Mouse (Mus musculus) forebrain, postnatal 0 days (tissue): ENCODE measurements around the gene Ttc1. TPM values are rescaled to one million over a fixed set of nuclear protein-coding genes. Genes with fewer than 3 reads are reported as not detected.

Source experiments
- ATAC-seq: fragments of 200-750 bp; cut with Nextera tagmentation; 2 replicates; pipeline ENCODE4 v1.8.0; 2017; ENCODE audit warnings: mild to moderate bottlenecking, moderate library complexity
- DNase-seq: peaks from one replicate; pipeline ENCODE4 v3.0.0-alpha.2; 2015
- H3K27ac ChIP-seq: fragments of 300-500 bp; sonication (generic); 2 replicates; pipeline ENCODE4 v1.5.1; 2014; ENCODE audit warnings: low read depth, mild to moderate bottlenecking, antibody characterized with exemption, low read length, moderate library complexity, mixed read lengths
- H3K27me3 ChIP-seq: fragments of 300-500 bp; sonication (generic); 2 replicates; pipeline ENCODE4 v1.6.1; 2014; ENCODE audit warnings: mild to moderate bottlenecking, low read length, mixed read lengths; ENCODE audit not compliant: insufficient read depth
- H3K36me3 ChIP-seq: fragments of 300-500 bp; sonication (generic); 2 replicates; pipeline ENCODE4 v1.6.1; 2014; ENCODE audit warnings: mild to moderate bottlenecking, moderate library complexity; ENCODE audit not compliant: insufficient read depth
- H3K4me1 ChIP-seq: fragments of 300-500 bp; sonication (generic); 2 replicates; pipeline ENCODE4 v1.6.1; 2014; ENCODE audit warnings: antibody characterized with exemption; ENCODE audit not compliant: insufficient read depth
- H3K4me2 ChIP-seq: fragments of 300-500 bp; sonication (generic); 2 replicates; pipeline ENCODE4 v1.6.1; 2014; ENCODE audit warnings: low read depth, mild to moderate bottlenecking, moderate library complexity
- H3K4me3 ChIP-seq: fragments of 300-500 bp; sonication (generic); 2 replicates; pipeline ENCODE4 v1.5.1; 2014; ENCODE audit warnings: low read depth, low read length, mixed read lengths
- H3K9ac ChIP-seq: fragments of 300-500 bp; sonication (generic); 2 replicates; pipeline ENCODE4 v1.6.1; 2014; ENCODE audit warnings: mild to moderate bottlenecking
- H3K9me3 ChIP-seq: fragments of 300-500 bp; sonication (generic); 2 replicates; pipeline ENCODE4 v1.6.1; 2016; ENCODE audit warnings: low read length
- CTCF ChIP-seq: sonication (generic); IDR thresholded peaks from 2 replicates; pipeline ENCODE4 v1.5.1; 2016; ENCODE audit warnings: antibody characterized with exemption, control low read depth, low read depth
- WGBS: fragments of 180-500 bp; shearing (Covaris S2); extraction: QIAGEN DNeasy Blood & Tissue Kit; methylation state at CpG from one replicate; pipeline ENCODE4 v1.1.7; 2014; 5-methylcytosine and 5-hydroxymethylcytosine counted together
- polyA plus RNA-seq: library from polyadenylated mRNA; unstranded; fragments of >200 nt; fragmentation: Nextera tagmentation; extraction: Ambion mirVana; gene quantifications from 2 replicates; pipeline ENCODE4 v1.2.1, GENCODE M21; 2015
- total RNA-seq: library from RNA; depleted of rRNA; stranded (reverse); fragments of >200 nt; gene quantifications from 2 replicates; pipeline ENCODE4 v1.2.3, GENCODE M21; 2014

Ttc1 gene
- total and polyA plus RNA-seq, 2 experiments from 2014 or later, result 38.6 to 76.9 TPM

- H3K9ac ChIP-seq, result no peak overlapping the region
- no peak overlapping the region for H3K4me2 ChIP-seq
- WGBS, result 86% methylated on average over 10 of the region's 10 CpGs
- ATAC-seq (no peak), DNase-seq (no peak)
- H3K4me1 ChIP-seq, result no peaks in the 10 kb centered on the region
- H3K27ac ChIP-seq, result no peak overlapping the region
- no peak overlapping the region for H3K4me3 ChIP-seq
- H3K36me3 ChIP-seq, result peaks cover 31% of the 10 kb centered on the region
- no peaks in the 10 kb centered on the region for H3K9me3 ChIP-seq
- H3K27me3 ChIP-seq, result no peaks in the 10 kb centered on the region
- TF ChIP-seq CTCF, result no peak
Measured at GRCm38 (mm10) chr11:43705751-43706150, 42.1 kb downstream of the Ttc1 start.

GRCm38 (mm10) chr11:43703552-43703951 lies 44.3 kb downstream of the Ttc1 start:
- H3K4me2 ChIP-seq, result no peak overlapping the region
- H3K9ac ChIP-seq, result no peak overlapping the region
- no peaks in the 10 kb centered on the region for H3K9me3 ChIP-seq
- WGBS, result 33% methylated on average over 1 of the region's 1 CpGs
- peaks cover 29% of the 10 kb centered on the region for H3K36me3 ChIP-seq
- DNase-seq (no peak), ATAC-seq (no peak)
- no peaks in the 10 kb centered on the region for H3K27me3 ChIP-seq
- no peak overlapping the region for H3K4me3 ChIP-seq
- no peak overlapping the region for H3K27ac ChIP-seq
- H3K4me1 ChIP-seq, result no peaks in the 10 kb centered on the region
- no peak for TF ChIP-seq CTCF

GRCm38 (mm10) chr11:43700291-43700690 lies 47.5 kb downstream of the Ttc1 start:
- 97% methylated on average over 3 of the region's 3 CpGs for WGBS
- H3K27ac ChIP-seq, result no peak overlapping the region
- H3K9ac ChIP-seq, result no peak overlapping the region

GRCm38 (mm10) chr11:43698621-43699020 lies 49.2 kb downstream of the Ttc1 start:
- no peaks in the 10 kb centered on the region for H3K9me3 ChIP-seq
- no peak overlapping the region for H3K27ac ChIP-seq
- no peak overlapping the region for H3K4me3 ChIP-seq
- H3K27me3 ChIP-seq, result no peaks in the 10 kb centered on the region
- no peak overlapping the region for H3K9ac ChIP-seq
- no peak for TF ChIP-seq CTCF
- peaks cover 28% of the 10 kb centered on the region; the same call in 1 of the 2 replicates for H3K36me3 ChIP-seq
- whole genome bisulfite sequencing, result 91% methylated on average over 5 of the region's 5 CpGs
- no peak overlapping the region for H3K4me2 ChIP-seq
- DNase-seq (no peak), ATAC-seq (no peak)
- H3K4me1 ChIP-seq, result no peaks in the 10 kb centered on the region

More at GRCm38 (mm10) chr11:43700291-43700690, 47.5 kb downstream of the Ttc1 start:
- TF ChIP-seq CTCF, result no peak
- Histone ChIP-seq H3K4me3 (no peak overlapping the region), H3K27me3 (no peaks in the 10 kb centered on the region), H3K36me3 (peaks cover 37% of the 10 kb centered on the region), H3K4me2 (no peak overlapping the region), H3K4me1 (no peaks in the 10 kb centered on the region), H3K9me3 (no peaks in the 10 kb centered on the region)
- DNase-seq (no peak), ATAC-seq (no peak)

- Histone ChIP-seq H3K4me1 (no peaks in the 10 kb centered on the region), H3K27me3 (no peaks in the 10 kb centered on the region), H3K27ac (no peak overlapping the region), H3K4me3 (no peak overlapping the region), H3K9me3 (no peaks in the 10 kb centered on the region), H3K9ac (no peak overlapping the region), H3K36me3 (peaks cover 31% of the 10 kb centered on the region; the same call in 1 of the 2 replicates), H3K4me2 (no peak overlapping the region)
- no peak for ATAC-seq
- TF ChIP-seq CTCF, result no peak
- WGBS, result 87% methylated on average over 4 of the region's 4 CpGs
- no peak for DNase-seq
Measured at GRCm38 (mm10) chr11:43696623-43697022, 51.2 kb downstream of the Ttc1 start.

- Histone ChIP-seq H3K36me3 (peaks cover 31% of the 10 kb centered on the region), H3K4me2 (no peak overlapping the region), H3K4me3 (no peak overlapping the region), H3K9me3 (no peaks in the 10 kb centered on the region), H3K27ac (no peak overlapping the region), H3K9ac (no peak overlapping the region), H3K4me1 (no peaks in the 10 kb centered on the region), H3K27me3 (no peaks in the 10 kb centered on the region)
- WGBS, result 94% methylated on average over 1 of the region's 1 CpGs
- DNase-seq (no peak), ATAC-seq (no peak)
- no peak for TF ChIP-seq CTCF
Measured at GRCm38 (mm10) chr11:43688850-43689249, 59.0 kb downstream of the Ttc1 start.

- Histone ChIP-seq H3K9ac (peak overlapping the region; percentile 98), H3K27ac (peak overlapping the region; percentile 98), H3K27me3 (no peaks in the 10 kb centered on the region), H3K4me1 (peaks cover 10% of the 10 kb centered on the region; the same call in 1 of the 2 replicates), H3K9me3 (no peaks in the 10 kb centered on the region), H3K4me3 (peak overlapping the region; percentile 95), H3K36me3 (peaks cover 4% of the 10 kb centered on the region), H3K4me2 (peak overlapping the region; percentile 54)
- DNase-seq (peak; percentile 81), ATAC-seq (peak; percentile 23)
- TF ChIP-seq CTCF, result peak; percentile 19; the same call in 1 of the 2 replicates
- WGBS, result under 1% methylated on average over 72 of the region's 72 CpGs
Measured at GRCm38 (mm10) chr11:43682415-43683217, 65.2 kb downstream of the Ttc1 start.
